Mouse (Mus musculus) sigmoid colon, adult 10 weeks (tissue): ENCODE data around the gene Slc25a3. TPM values are rescaled to one million over a fixed set of nuclear protein-coding genes. Genes with fewer than 3 reads are reported as not detected.

ENCODE experiments used
- polyA plus RNA-seq: library from polyadenylated mRNA; stranded (reverse); fragments of 350-450 nt; fragmentation: Illumina TruSeq; extraction: RNeasy Lipid Tissue Mini Kit (QIAGEN cat#74804); gene quantifications from one replicate; pipeline ENCODE4 v1.2.3, GENCODE M21; 2014; ENCODE audit warnings: low read depth, low replicate concordance

Gene Slc25a3
- polyA plus RNA-seq, result 1,146 TPM

DNA sequence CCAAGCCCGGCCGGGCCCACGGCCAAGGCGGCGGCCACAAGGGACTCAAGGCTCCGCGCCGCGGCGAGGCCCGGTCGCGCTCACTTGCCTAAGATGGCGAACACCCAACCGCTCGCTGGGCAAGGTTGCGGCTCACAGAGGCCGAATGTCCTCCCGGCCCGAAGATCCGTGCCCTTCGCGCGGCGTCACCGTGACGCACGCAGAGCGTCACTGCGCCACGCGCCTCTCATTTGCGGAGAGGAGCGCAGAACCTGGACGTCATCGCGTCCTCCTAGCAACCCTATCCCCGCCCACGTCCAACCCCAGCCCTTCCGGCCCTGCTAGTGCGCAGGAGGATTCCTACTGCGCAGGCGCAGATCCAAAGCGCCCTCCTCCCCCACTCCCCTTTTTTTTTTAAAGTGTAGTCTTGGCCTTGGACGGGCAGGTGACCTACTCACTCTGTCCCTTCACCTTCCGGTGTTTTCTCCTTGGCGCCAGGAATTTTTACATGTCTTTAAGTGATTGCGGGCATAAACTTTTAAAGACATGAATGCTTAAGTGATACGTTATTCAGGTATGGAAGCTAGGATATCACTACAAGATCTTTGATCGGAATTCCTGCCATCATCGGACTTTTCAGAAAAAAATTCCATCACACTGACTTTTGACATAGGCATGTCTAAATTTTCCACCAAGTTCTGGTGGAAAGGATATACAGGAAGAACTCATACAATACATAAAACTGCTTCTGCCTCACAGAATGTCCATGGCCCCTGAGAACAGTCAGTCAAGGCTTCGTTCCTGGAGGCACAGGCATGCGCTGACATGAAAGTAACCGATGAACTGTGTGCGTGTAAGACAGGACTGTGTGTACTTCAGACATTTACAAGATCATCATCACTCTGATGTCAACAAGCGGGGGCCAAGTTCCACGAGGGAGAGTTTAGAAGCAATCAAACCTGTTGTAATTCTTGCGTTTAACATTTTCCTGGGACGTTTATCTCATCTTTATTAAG, at the start of gene Slc25a3:
TSS of gene Slc25a3 (minus strand) at position 232 of the 995 bp plus-strand sequence.

DNA sequence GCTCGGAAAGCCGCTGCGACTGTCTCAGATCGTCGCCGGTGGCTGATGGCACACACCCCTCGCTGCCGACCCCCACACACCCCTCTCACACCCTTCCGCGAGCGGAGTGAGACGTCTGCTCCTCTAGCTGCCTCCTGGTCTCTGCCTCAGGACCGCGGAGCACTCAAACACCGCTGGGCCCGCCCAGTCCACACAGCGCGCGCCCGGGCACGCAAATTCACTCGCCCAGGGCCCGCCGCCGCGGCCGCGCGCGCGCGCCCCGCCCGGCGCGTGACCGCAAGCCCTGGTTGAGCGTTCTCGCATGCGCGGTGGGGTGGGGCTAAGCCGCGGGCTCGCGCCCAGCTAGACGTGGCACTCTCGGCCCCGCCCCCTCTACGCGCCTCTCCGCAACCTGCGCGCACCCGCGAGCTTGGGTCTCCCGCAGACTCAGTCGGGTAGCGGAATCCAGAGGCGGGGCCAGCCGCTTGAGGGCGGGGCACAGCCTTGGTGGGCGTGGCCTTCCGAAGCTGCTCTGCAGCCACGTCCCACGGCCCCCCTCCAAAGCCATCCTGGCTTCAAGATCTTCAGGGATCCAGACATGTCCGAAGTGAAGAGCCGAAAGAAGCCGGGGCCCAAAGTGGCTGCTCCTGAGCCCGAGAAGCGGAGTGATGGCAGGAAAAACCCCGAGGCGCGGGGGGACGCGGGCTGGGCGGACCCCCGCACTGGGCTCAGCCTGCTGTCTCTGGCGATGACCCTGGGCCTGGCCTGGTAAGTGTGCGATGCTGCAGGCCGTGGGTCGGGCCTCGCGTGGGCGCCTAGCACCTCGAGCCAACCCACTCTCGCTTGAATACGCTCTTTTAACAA, 41.1 kb downstream of the Slc25a3 start, which contains the start of the genes Apaf1 and Ikbip:
TSS of gene Apaf1 (minus strand) at position 221 of the 843 bp plus-strand sequence.
TSS of gene Ikbip (plus strand) at position 391 of the 843 bp plus-strand sequence.

Other genes with a start within 250 kb of the Slc25a3 start
- gene Apaf1, start 41.3 kb downstream of the Slc25a3 start, polyA plus RNA-seq, result 22.9 TPM
- gene Ikbip, start 41.1 kb downstream of the Slc25a3 start, polyA plus RNA-seq, result 50.2 TPM
- gene Tmpo, start 57.3 kb upstream of the Slc25a3 start, polyA plus RNA-seq, result 263 TPM